Mouse (Mus musculus) frontal cortex, postnatal 36 days (tissue): ENCODE data around the gene Gm42688.
A peak's percentile ranks its signal among the peaks of the same experiment; 100 is the strongest.

Source experiments
- DNase-seq, 2 experiments: peaks; one replicate each; pipeline ENCODE4 v3.0.0; 2022; ENCODE audit warnings: low spot score in 2 of 2

The Gm42688 gene

DNA sequence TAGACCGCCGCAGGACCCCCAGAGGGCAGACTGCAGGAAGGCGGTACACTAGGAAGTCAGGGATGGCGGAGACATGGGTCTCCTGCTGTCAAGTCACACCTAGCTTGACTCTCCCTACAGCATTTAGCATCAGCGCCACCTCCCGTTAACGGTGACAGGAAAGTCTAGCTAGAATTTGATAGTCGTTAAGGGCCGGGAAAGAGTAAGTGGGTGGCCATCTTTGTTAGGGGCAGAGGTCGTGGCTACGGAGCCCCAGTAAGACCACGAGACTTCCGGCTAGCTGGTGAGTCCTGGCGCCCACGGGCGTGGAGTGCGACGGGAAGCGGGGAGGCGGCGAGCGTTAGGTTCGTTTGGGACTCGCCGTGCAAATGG is at the start of gene Gm42688, which contains the start of gene Ccdc142:
Gene Gm42688, plus strand, starts transcription at position 302 of the 372 bp plus-strand sequence.
Gene Ccdc142, plus strand, starts transcription at position 286 of the 372 bp plus-strand sequence.
- peak; percentile 83 to 91 for DNase-seq

- DNase-seq, result peak; percentile 35 to 48
Observed at GRCm38 (mm10) chr6:83053136-83053960, 48.1 kb upstream of the Gm42688 start.

- peak; percentile 97 to 98 for DNase-seq
Observed at GRCm38 (mm10) chr6:83054074-83054851, 47.2 kb upstream of the Gm42688 start, which contains the start of gene Aup1. Gene Aup1, plus strand, starts transcription at chr6:83054521.

GRCm38 (mm10) chr6:83054871-83055431 is 46.5 kb upstream of the Gm42688 start, which contains the start of gene Htra2:
Gene Htra2, minus strand, starts transcription at chr6:83055273.
- peak in 1 of 2 experiments; percentile 26 for DNase-seq

GRCm38 (mm10) chr6:83057790-83058189 is 43.6 kb upstream of the Gm42688 start, which contains the start of gene Dqx1:
Gene Dqx1, plus strand, starts transcription at chr6:83057844.
- DNase-seq, result no peak

GRCm38 (mm10) chr6:83058725-83059124 is 42.7 kb upstream of the Gm42688 start:
- no peak for DNase-seq

GRCm38 (mm10) chr6:83065995-83066394 is 35.4 kb upstream of the Gm42688 start:
- no peak for DNase-seq

DNA sequence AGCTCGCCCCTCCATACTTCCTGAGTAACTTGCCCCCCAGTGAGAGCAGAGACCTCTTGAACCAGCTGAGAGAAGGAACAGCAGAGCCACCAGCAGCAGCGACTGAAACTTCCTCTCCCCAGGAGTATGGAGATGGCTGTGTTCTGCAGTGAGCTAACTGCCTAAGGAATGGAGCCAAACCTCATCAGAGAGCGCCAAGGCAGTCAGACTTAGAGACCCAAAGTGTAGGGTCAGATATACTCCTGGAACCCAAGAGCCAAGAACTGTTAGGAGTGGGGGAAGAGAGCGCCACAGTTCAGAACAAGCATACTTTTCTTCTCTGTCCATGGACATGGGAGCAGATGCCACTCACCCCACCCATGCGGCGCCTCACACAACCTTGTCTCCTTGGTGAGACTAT is 35.0 kb upstream of the Gm42688 start:
- no peak for DNase-seq

- no peak for DNase-seq
Observed at GRCm38 (mm10) chr6:83068221-83068620, 33.2 kb upstream of the Gm42688 start.

- no peak for DNase-seq
Observed at GRCm38 (mm10) chr6:83068706-83069487, 32.5 kb upstream of the Gm42688 start.

DNA sequence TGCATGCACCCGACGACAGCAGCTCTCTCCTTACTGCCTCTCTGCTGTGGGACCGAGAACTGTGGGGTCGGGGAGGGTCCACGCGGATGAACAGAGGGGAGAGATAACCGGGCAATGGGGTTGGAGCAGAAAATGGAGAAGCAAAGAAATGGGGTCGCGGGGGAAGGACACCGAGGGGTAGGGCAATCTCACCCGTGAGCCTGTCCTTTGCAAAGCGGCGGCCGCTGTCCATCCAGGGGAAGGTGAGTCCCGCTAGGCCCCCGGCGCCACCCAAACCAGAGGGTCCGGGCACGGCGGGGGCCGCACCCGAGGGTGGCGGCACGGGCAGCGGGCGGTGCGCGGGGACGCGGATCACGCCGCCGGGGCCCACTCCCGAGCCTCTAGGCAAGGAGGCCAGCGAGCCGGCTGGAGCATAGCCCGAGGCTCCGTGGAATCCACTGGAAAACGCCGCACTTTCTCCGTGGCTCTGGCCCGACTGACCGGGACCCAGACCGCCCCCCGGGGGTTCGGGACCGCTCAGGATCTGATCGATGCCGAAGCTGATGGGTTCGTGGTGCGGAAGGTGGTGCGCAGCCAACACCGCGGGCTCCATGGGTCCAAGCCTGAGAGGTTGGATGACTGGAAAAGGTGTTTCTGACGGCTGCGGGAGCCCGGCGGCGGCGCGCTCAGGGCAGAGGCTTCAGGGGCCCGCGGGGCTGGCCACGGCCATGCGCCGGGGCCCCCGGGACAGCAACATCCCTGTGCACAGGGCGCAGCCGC is 31.8 kb upstream of the Gm42688 start:
- no peak for DNase-seq

DNA sequence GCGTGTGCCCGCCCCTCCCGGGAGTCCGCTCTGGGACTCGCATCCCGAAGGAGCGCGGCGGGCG is 31.3 kb upstream of the Gm42688 start, which contains the start of gene Tlx2:
Gene Tlx2, minus strand, starts transcription at position 47 of the 64 bp plus-strand sequence.
- DNase-seq, result no peak

- DNase-seq, result peak; percentile 38 to 63
Observed at GRCm38 (mm10) chr6:83070311-83071219, 30.9 kb upstream of the Gm42688 start.

- DNase-seq, result no peak
Observed at GRCm38 (mm10) chr6:83071220-83071619, 30.2 kb upstream of the Gm42688 start.

GRCm38 (mm10) chr6:83074979-83075378 is 26.4 kb upstream of the Gm42688 start:
- DNase-seq, result no peak

DNA sequence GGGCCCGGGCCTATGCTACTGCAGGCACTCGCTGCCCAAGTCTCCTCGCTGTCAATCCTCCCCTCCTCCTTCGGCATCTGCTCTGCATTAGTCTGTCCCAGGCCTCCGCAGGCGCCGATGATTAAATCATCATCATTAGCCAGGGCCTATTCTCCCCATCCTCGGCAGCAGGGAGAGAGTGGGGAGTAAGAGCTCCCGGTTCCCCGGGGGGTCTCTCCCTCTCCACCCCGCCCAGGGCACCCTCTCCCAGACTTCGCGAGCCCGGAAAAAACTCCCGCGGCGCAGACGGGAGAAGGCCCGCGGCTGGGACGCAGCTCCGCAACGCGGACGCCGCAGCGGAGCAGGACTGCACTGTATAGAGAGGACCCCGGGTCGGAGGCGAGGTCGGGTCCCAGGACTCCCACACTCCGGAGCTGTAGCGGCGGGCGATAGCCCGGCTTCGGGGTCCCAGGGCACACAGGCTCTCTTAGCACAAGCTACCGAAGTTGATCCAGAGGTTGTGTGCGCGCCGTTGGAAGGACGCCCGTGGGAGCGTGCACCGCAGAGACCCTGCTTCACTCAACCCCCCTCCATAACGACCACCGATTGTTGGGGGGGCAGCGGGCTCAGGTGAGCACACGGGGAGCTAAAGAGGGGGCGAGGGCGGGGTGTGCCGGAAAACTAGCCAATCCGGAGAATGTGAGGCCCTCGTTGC is 23.6 kb upstream of the Gm42688 start, which contains the start of gene Pcgf1:
Gene Pcgf1, plus strand, starts transcription at position 240 of the 694 bp plus-strand sequence.
- DNase-seq, result peak in 1 of 2 experiments; percentile 43

- peak; percentile 99 to 100 for DNase-seq
Observed at GRCm38 (mm10) chr6:83078324-83078858, 23.0 kb upstream of the Gm42688 start.

DNA sequence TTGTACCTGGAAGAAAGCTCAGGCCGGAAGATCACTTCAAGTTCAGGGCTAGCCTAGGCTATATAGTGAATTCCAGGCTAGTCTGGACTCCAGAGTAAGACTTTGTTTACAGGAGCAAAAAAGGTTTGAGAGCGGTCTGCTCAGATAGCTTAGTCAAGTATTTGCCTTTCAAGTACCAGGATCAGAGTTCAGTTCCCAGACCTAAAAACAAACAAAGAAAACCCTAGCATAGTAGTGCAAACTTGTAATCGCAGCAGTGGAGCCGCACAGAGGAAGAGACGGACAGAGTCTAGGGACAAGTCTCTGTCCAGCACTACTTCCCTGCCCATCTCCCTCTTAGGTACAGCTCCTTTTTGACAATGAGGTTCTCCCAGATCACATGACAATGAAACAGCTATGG is 21.2 kb upstream of the Gm42688 start:
- no peak for DNase-seq

GRCm38 (mm10) chr6:83083497-83083896 is 17.9 kb upstream of the Gm42688 start:
- DNase-seq, result no peak
